Mouse (Mus musculus): ENCODE results near the gene Tmsb15b1. TPM values are rescaled to one million over a fixed set of nuclear protein-coding genes. Genes with fewer than 3 reads are reported as not detected.

Tmsb15b1 gene
- total and polyA plus RNA-seq, 3 experiments: not detected

DNA sequence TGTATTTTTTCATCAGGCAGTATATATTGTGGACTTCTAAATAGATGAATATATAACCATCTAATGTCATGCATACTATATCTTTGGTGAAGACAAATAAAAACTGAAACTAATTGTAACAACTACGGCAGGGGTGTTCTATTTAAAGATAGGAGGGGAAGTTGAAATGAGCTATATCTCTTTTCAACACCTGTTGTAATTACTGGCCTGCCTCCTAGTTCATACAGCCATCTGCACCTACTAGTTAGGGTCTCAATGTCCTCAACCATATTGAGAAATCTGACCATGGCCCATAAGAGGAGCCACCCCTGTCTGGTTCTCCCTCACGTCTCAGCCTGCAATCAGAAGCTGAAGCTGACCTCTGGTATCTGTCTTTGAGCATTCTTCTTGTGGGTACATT, 19.6 kb upstream of the Tmsb15b1 start:
- TF ChIP-seq BHLHE40 (IDR thresholded peaks at IDR 0.05; ENCODE audit: borderline replicate concordance, low read depth, low read length): no peak
- peak; percentile 39 to 50 for TF ChIP-seq EP300 (IDR thresholded peaks at IDR 0.05; ENCODE audit: low read depth in 1 of 2, low read length in 2 of 2)
- peak; percentile 65 for TF ChIP-seq TCF12 (IDR thresholded peaks at IDR 0.05; ENCODE audit: low read depth, low read length)
- TF ChIP-seq ETS1 (IDR thresholded peaks at IDR 0.05; ENCODE audit: low read depth, low read length): peak; percentile 55
- TF ChIP-seq TAL1 (IDR thresholded peaks at IDR 0.05; ENCODE audit: low read length): peak; percentile 51
- no peak for TF ChIP-seq ZNF384 (IDR thresholded peaks at IDR 0.05; ENCODE audit: low read depth, low read length)
- no peak for TF ChIP-seq MEF2A (IDR thresholded peaks at IDR 0.05; ENCODE audit: extremely low read depth, insufficient replicate concordance, low read depth, low read length, poor library complexity, severe bottlenecking)
- peak; percentile 32 for DNase-seq (ENCODE audit: low read depth, low spot score)

GRCm38 (mm10) chrX:136993641-136994040, 17.0 kb upstream of the Tmsb15b1 start:
- Histone ChIP-seq H3K79me2 (ENCODE audit: control insufficient read depth, insufficient read depth, low read length, poor library complexity) (no peaks in the 10 kb centered on the region), H3K4me3 (ENCODE audit: control insufficient read depth in 1 of 2, insufficient read depth in 1 of 2, low read depth in 2 of 2, low read length in 2 of 2) (no peak overlapping the region), H3K36me3 (ENCODE audit: control insufficient read depth in 1 of 2, insufficient read depth in 2 of 2, low read length in 2 of 2) (peaks cover 0 to 20% of the 10 kb centered on the region in 2 experiments; a peak in 2 of 4 replicates), H3K27ac (ENCODE audit: control insufficient read depth, low read depth, low read length) (no peak overlapping the region), H3K27me3 (ENCODE audit: control insufficient read depth in 1 of 2, insufficient read depth in 2 of 2, low read length in 2 of 2) (no peaks in the 10 kb centered on the region), H3K4me1 (ENCODE audit: control insufficient read depth in 1 of 2, insufficient read depth in 2 of 2, low read length in 2 of 2) (peaks cover 8 to 9% of the 10 kb centered on the region in 2 experiments; a peak in 3 of 4 replicates), H3K9ac (ENCODE audit: control insufficient read depth, low read depth, low read length, poor library complexity, severe bottlenecking) (no peak overlapping the region), H3K9me3 (replicated peaks; ENCODE audit: insufficient read depth, low read length) (no peaks in the 10 kb centered on the region)
- TF ChIP-seq ZKSCAN1 (IDR thresholded peaks at IDR 0.05; ENCODE audit: low read depth, low read length) (no peak), E2F4 (IDR thresholded peaks at IDR 0.05; ENCODE audit: borderline replicate concordance, low read depth, low read length) (no peak), ZNF384 (IDR thresholded peaks at IDR 0.05; ENCODE audit: low read depth, low read length) (no peak), USF1 (IDR thresholded peaks at IDR 0.05; ENCODE audit: low read depth, low read length) (no peak), ZMIZ1 (IDR thresholded peaks at IDR 0.05; ENCODE audit: low read depth, low read length) (no peak), RAD21 (IDR thresholded peaks at IDR 0.05; ENCODE audit: low read depth, low read length) (no peak), TAL1 (IDR thresholded peaks at IDR 0.05; ENCODE audit: low read length) (no peak), CHD2 (IDR thresholded peaks at IDR 0.05; ENCODE audit: low read length) (no peak), MAFK (IDR thresholded peaks at IDR 0.05; ENCODE audit: borderline replicate concordance, low read depth, low read length) (no peak), POLR2A (IDR thresholded peaks at IDR 0.05; ENCODE audit: control insufficient read depth in 1 of 2, insufficient read depth in 1 of 2, low read depth in 1 of 2, low read length in 2 of 2, poor library complexity in 1 of 2) (no peak), ZC3H11A (IDR thresholded peaks at IDR 0.05; ENCODE audit: low read depth, low read length) (no peak), KAT2A (conservative IDR thresholded peaks at IDR 0.05; ENCODE audit: low read depth, low read length) (no peak)
- DNase-seq (ENCODE audit: low read depth, low spot score): no peak

More for the DNA sequence above, 19.6 kb upstream of the Tmsb15b1 start:
- peaks cover 8 to 9% of the 10 kb centered on the region in 2 experiments; a peak in 3 of 4 replicates for H3K4me1 ChIP-seq (ENCODE audit: control insufficient read depth in 1 of 2, insufficient read depth in 2 of 2, low read length in 2 of 2)
- peak overlapping the region in 1 of 2 experiments; percentile 29; a peak in 1 of 4 replicates for H3K4me3 ChIP-seq (ENCODE audit: control insufficient read depth in 1 of 2, insufficient read depth in 1 of 2, low read depth in 2 of 2, low read length in 2 of 2)
- no peaks in the 10 kb centered on the region for H3K9me3 ChIP-seq (replicated peaks; ENCODE audit: insufficient read depth, low read length)
- peaks cover 0 to 20% of the 10 kb centered on the region in 2 experiments; a peak in 2 of 4 replicates for H3K36me3 ChIP-seq (ENCODE audit: control insufficient read depth in 1 of 2, insufficient read depth in 2 of 2, low read length in 2 of 2)
- no peak overlapping the region for H3K9ac ChIP-seq (ENCODE audit: control insufficient read depth, low read depth, low read length, poor library complexity, severe bottlenecking)
- H3K27ac ChIP-seq (ENCODE audit: control insufficient read depth, low read depth, low read length): no peak overlapping the region
- H3K79me2 ChIP-seq (ENCODE audit: control insufficient read depth, insufficient read depth, low read length, poor library complexity): no peaks in the 10 kb centered on the region
- H3K27me3 ChIP-seq (ENCODE audit: control insufficient read depth in 1 of 2, insufficient read depth in 2 of 2, low read length in 2 of 2): no peaks in the 10 kb centered on the region

Measured in MEL (cell line).